Mouse (Mus musculus): ENCODE data around the gene Aqp7. TPM values are rescaled to one million over a fixed set of nuclear protein-coding genes. Genes with fewer than 3 reads are reported as not detected.
A peak's percentile ranks its signal among the peaks of the same experiment; 100 is the strongest.

The Aqp7 gene
- polyA plus RNA-seq, 1 experiment: 21.5 TPM

GRCm38 (mm10) chr4:41063351-41063750 lies 15.4 kb upstream of the Aqp7 start:
- WGBS: 55% methylated on average over 3 of the region's 3 CpGs
- H3K4me1 ChIP-seq (ENCODE audit: control insufficient read depth, insufficient read depth, insufficient read length, low read length): no peaks in the 10 kb centered on the region
- H3K27ac ChIP-seq (ENCODE audit: insufficient read depth, low read depth, low read length): no peak overlapping the region

GRCm38 (mm10) chr4:41057361-41057760 lies 9.4 kb upstream of the Aqp7 start:
- H3K27me3 ChIP-seq (ENCODE audit: control insufficient read depth, insufficient read depth, low read length): no peaks in the 10 kb centered on the region
- no peak for TF ChIP-seq POLR2A (IDR thresholded peaks at IDR 0.05; ENCODE audit: low read depth, low read length)
- no peak for TF ChIP-seq CTCF (IDR thresholded peaks at IDR 0.05; ENCODE audit: extremely low read depth, insufficient read length, insufficient replicate concordance, low read depth, low read length)
- H3K4me1 ChIP-seq (ENCODE audit: control insufficient read depth, insufficient read depth, insufficient read length, low read length): no peaks in the 10 kb centered on the region
- H3K4me3 ChIP-seq (ENCODE audit: low read depth, low read length): no peak overlapping the region
- 62% methylated on average over 7 of the region's 9 CpGs for WGBS
- no peaks in the 10 kb centered on the region for H3K36me3 ChIP-seq (ENCODE audit: control insufficient read depth, insufficient read depth, low read length)
- H3K27ac ChIP-seq (ENCODE audit: insufficient read depth, low read depth, low read length): no peak overlapping the region

More at GRCm38 (mm10) chr4:41063351-41063750, 15.4 kb upstream of the Aqp7 start:
- H3K27me3 ChIP-seq (ENCODE audit: control insufficient read depth, insufficient read depth, low read length): no peaks in the 10 kb centered on the region
- TF ChIP-seq CTCF (IDR thresholded peaks at IDR 0.05; ENCODE audit: extremely low read depth, insufficient read length, insufficient replicate concordance, low read depth, low read length) (no peak), POLR2A (IDR thresholded peaks at IDR 0.05; ENCODE audit: low read depth, low read length) (no peak)
- H3K4me3 ChIP-seq (ENCODE audit: low read depth, low read length): no peak overlapping the region
- H3K36me3 ChIP-seq (ENCODE audit: control insufficient read depth, insufficient read depth, low read length): no peaks in the 10 kb centered on the region

- H3K36me3 ChIP-seq (ENCODE audit: control insufficient read depth, insufficient read depth, low read length): no peaks in the 10 kb centered on the region
- TF ChIP-seq CTCF (IDR thresholded peaks at IDR 0.05; ENCODE audit: extremely low read depth, insufficient read length, insufficient replicate concordance, low read depth, low read length): no peak
- TF ChIP-seq POLR2A (IDR thresholded peaks at IDR 0.05; ENCODE audit: low read depth, low read length): no peak
- no peak overlapping the region for H3K27ac ChIP-seq (ENCODE audit: insufficient read depth, low read depth, low read length)
- no peaks in the 10 kb centered on the region for H3K27me3 ChIP-seq (ENCODE audit: control insufficient read depth, insufficient read depth, low read length)
- H3K4me1 ChIP-seq (ENCODE audit: control insufficient read depth, insufficient read depth, insufficient read length, low read length): no peaks in the 10 kb centered on the region
- no peak overlapping the region for H3K4me3 ChIP-seq (ENCODE audit: low read depth, low read length)
- WGBS: 75% methylated on average over 7 of the region's 7 CpGs
These were observed 8.9 kb upstream of the Aqp7 start for GRCm38 (mm10) chr4:41056742-41057332.

- 96% methylated on average over 1 of the region's 1 CpGs for WGBS
- H3K4me1 ChIP-seq (ENCODE audit: control insufficient read depth, insufficient read depth, insufficient read length, low read length): no peaks in the 10 kb centered on the region
- H3K36me3 ChIP-seq (ENCODE audit: control insufficient read depth, insufficient read depth, low read length): no peaks in the 10 kb centered on the region
- no peak overlapping the region for H3K4me3 ChIP-seq (ENCODE audit: low read depth, low read length)
- no peak for TF ChIP-seq POLR2A (IDR thresholded peaks at IDR 0.05; ENCODE audit: low read depth, low read length)
- H3K27ac ChIP-seq (ENCODE audit: insufficient read depth, low read depth, low read length): no peak overlapping the region
- no peaks in the 10 kb centered on the region for H3K27me3 ChIP-seq (ENCODE audit: control insufficient read depth, insufficient read depth, low read length)
These were observed 8.3 kb upstream of the Aqp7 start for GRCm38 (mm10) chr4:41056253-41056652.

GRCm38 (mm10) chr4:41055111-41055510 lies 7.2 kb upstream of the Aqp7 start:
- Histone ChIP-seq H3K4me3 (ENCODE audit: low read depth, low read length) (no peak overlapping the region), H3K36me3 (ENCODE audit: control insufficient read depth, insufficient read depth, low read length) (no peaks in the 10 kb centered on the region), H3K27ac (ENCODE audit: insufficient read depth, low read depth, low read length) (no peak overlapping the region), H3K4me1 (ENCODE audit: control insufficient read depth, insufficient read depth, insufficient read length, low read length) (no peaks in the 10 kb centered on the region), H3K27me3 (ENCODE audit: control insufficient read depth, insufficient read depth, low read length) (no peaks in the 10 kb centered on the region)
- TF ChIP-seq CTCF (IDR thresholded peaks at IDR 0.05; ENCODE audit: extremely low read depth, insufficient read length, insufficient replicate concordance, low read depth, low read length): no peak
- no peak for TF ChIP-seq POLR2A (IDR thresholded peaks at IDR 0.05; ENCODE audit: low read depth, low read length)
- 39% methylated on average over 13 of the region's 13 CpGs for WGBS

- no peak for TF ChIP-seq CTCF (IDR thresholded peaks at IDR 0.05; ENCODE audit: extremely low read depth, insufficient read length, insufficient replicate concordance, low read depth, low read length)
- no peak for TF ChIP-seq POLR2A (IDR thresholded peaks at IDR 0.05; ENCODE audit: low read depth, low read length)
- Histone ChIP-seq H3K4me3 (ENCODE audit: low read depth, low read length) (no peak overlapping the region), H3K36me3 (ENCODE audit: control insufficient read depth, insufficient read depth, low read length) (no peaks in the 10 kb centered on the region), H3K4me1 (ENCODE audit: control insufficient read depth, insufficient read depth, insufficient read length, low read length) (no peaks in the 10 kb centered on the region), H3K27ac (ENCODE audit: insufficient read depth, low read depth, low read length) (no peak overlapping the region), H3K27me3 (ENCODE audit: control insufficient read depth, insufficient read depth, low read length) (no peaks in the 10 kb centered on the region)
- 86% methylated on average over 7 of the region's 7 CpGs for WGBS
These were observed 3.8 kb upstream of the Aqp7 start for GRCm38 (mm10) chr4:41051781-41052180.

GRCm38 (mm10) chr4:41050726-41051675 lies 3.1 kb upstream of the Aqp7 start:
- Histone ChIP-seq H3K4me1 (ENCODE audit: control insufficient read depth, insufficient read depth, insufficient read length, low read length) (no peaks in the 10 kb centered on the region), H3K27me3 (ENCODE audit: control insufficient read depth, insufficient read depth, low read length) (no peaks in the 10 kb centered on the region), H3K36me3 (ENCODE audit: control insufficient read depth, insufficient read depth, low read length) (no peaks in the 10 kb centered on the region), H3K4me3 (ENCODE audit: low read depth, low read length) (no peak overlapping the region), H3K27ac (ENCODE audit: insufficient read depth, low read depth, low read length) (no peak overlapping the region)
- TF ChIP-seq POLR2A (IDR thresholded peaks at IDR 0.05; ENCODE audit: low read depth, low read length): no peak
- peak; percentile 76; the same call in 1 of the 2 replicates for TF ChIP-seq CTCF (IDR thresholded peaks at IDR 0.05; ENCODE audit: extremely low read depth, insufficient read length, insufficient replicate concordance, low read depth, low read length)
- WGBS: 34% methylated on average over 16 of the region's 16 CpGs
